Mouse (Mus musculus): ENCODE data around the gene Trmt10a. TPM values are rescaled to one million over a fixed set of nuclear protein-coding genes. Genes with fewer than 3 reads are reported as not detected.

The Trmt10a gene
- total and polyA plus RNA-seq, 3 experiments, result 0.47 to 3.8 (median 3.2) TPM

DNA sequence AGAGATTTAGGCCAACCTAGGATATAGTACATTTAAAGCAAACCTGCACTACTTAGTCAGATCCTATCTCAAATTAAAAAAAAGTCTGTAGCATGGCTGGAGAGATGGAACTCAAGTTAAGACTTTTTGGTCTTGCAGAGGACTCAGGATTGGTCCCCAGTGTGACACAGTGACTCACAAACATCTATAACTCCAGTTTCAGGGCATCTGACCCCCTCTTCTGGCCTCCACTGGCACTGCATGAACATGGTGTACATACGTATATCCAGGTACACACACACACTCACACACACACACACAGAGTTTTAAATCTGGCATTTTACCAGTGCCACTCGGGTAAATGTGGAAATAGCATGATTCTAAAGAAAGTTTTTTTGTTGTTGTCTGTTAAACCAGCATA, 5.6 kb downstream of the Trmt10a start:
- no peaks in the 10 kb centered on the region for H3K4me1 ChIP-seq (ENCODE audit: control insufficient read depth, insufficient read depth, low read length)
- H3K27me3 ChIP-seq (ENCODE audit: control insufficient read depth, insufficient read depth, low read length), result no peaks in the 10 kb centered on the region
- no peak overlapping the region for H3K4me3 ChIP-seq
- no peak overlapping the region for H3K27ac ChIP-seq
- no peak for DNase-seq
- WGBS, result 94% methylated on average over 2 of the region's 2 CpGs
- H3K9ac ChIP-seq (ENCODE audit: low read depth, low read length), result no peak overlapping the region
- no peak for TF ChIP-seq EP300 (IDR thresholded peaks at IDR 0.05; ENCODE audit: insufficient read depth, low read depth, low read length)
- no peak for TF ChIP-seq POLR2A (IDR thresholded peaks at IDR 0.05; ENCODE audit: insufficient read depth, low read depth, low read length)
- no peak for TF ChIP-seq CTCF (IDR thresholded peaks at IDR 0.05)
- intact Hi-C loops (cut with DNase I), result loop anchor here (5.0 kb wide), 2 partner anchors 212 to 227 kb away; no protein-coding TSS in a partner anchor
- no peaks in the 10 kb centered on the region for H3K36me3 ChIP-seq (ENCODE audit: control insufficient read depth, insufficient read depth, low read length)
- H3K79me2 ChIP-seq (replicated peaks; ENCODE audit: control insufficient read depth, insufficient read depth, low read length), result no peaks in the 10 kb centered on the region

DNA sequence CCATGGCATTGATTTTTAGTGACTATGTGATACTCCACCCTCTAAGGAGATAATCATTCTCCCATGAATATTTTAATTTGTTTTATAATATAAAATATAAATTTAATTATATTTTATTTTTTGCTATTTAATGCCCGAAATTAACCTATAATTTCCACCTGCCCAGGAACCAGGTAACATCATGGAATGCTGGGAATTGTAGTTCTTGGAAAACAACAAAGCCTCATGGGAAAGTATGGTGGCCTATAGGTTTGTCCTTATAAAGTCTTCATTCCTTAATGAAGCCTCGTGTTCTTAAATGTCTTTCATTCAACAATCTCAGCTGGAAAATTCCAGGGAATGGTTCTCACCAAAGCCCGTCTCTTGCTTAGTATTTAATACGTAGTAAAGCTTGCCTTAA, 11.8 kb downstream of the Trmt10a start:
- Histone ChIP-seq H3K4me3 (no peak overlapping the region), H3K4me1 (ENCODE audit: control insufficient read depth, insufficient read depth, low read length) (no peaks in the 10 kb centered on the region), H3K27me3 (ENCODE audit: control insufficient read depth, insufficient read depth, low read length) (no peaks in the 10 kb centered on the region), H3K79me2 (replicated peaks; ENCODE audit: control insufficient read depth, insufficient read depth, low read length) (no peaks in the 10 kb centered on the region), H3K9ac (ENCODE audit: low read depth, low read length) (no peak overlapping the region), H3K36me3 (ENCODE audit: control insufficient read depth, insufficient read depth, low read length) (no peaks in the 10 kb centered on the region), H3K27ac (no peak overlapping the region)
- intact Hi-C loops (cut with DNase I), result no loop called here
- 89% methylated on average over 4 of the region's 4 CpGs for WGBS
- DNase-seq, result no peak
- TF ChIP-seq CTCF (IDR thresholded peaks at IDR 0.05) (no peak), POLR2A (IDR thresholded peaks at IDR 0.05; ENCODE audit: insufficient read depth, low read depth, low read length) (no peak), EP300 (IDR thresholded peaks at IDR 0.05; ENCODE audit: insufficient read depth, low read depth, low read length) (no peak)

DNA sequence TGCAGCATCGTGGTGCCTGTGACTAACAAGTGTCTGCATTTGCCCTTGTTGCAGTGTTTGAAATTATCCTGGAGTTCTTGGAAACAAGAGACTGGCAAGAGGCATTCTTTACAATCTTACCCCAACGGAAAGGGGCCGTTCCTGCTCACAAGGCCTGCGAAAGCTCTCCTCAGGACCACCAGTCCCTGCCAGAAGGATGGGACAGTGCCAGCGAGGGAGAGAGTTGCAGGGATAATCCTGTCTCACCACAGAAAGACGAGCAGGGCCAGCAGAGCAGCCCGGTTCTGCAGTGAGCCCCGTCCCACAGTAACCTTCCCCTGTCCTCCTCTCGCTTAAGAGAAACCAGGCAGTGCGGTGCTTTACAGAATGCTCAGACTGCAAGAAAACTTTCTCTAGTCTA, 13.4 kb downstream of the Trmt10a start:
- DNase-seq, result no peak
- no peaks in the 10 kb centered on the region for H3K36me3 ChIP-seq (ENCODE audit: control insufficient read depth, insufficient read depth, low read length)
- intact Hi-C loops (cut with DNase I), result no loop called here
- no peaks in the 10 kb centered on the region for H3K27me3 ChIP-seq (ENCODE audit: control insufficient read depth, insufficient read depth, low read length)
- H3K4me3 ChIP-seq, result no peak overlapping the region
- no peaks in the 10 kb centered on the region for H3K4me1 ChIP-seq (ENCODE audit: control insufficient read depth, insufficient read depth, low read length)
- TF ChIP-seq POLR2A (IDR thresholded peaks at IDR 0.05; ENCODE audit: insufficient read depth, low read depth, low read length), result no peak
- TF ChIP-seq CTCF (IDR thresholded peaks at IDR 0.05), result no peak
- no peak for TF ChIP-seq EP300 (IDR thresholded peaks at IDR 0.05; ENCODE audit: insufficient read depth, low read depth, low read length)
- no peak overlapping the region for H3K27ac ChIP-seq
- H3K9ac ChIP-seq (ENCODE audit: low read depth, low read length), result no peak overlapping the region
- H3K79me2 ChIP-seq (replicated peaks; ENCODE audit: control insufficient read depth, insufficient read depth, low read length), result no peaks in the 10 kb centered on the region
- 81% methylated on average over 10 of the region's 10 CpGs for WGBS

DNA sequence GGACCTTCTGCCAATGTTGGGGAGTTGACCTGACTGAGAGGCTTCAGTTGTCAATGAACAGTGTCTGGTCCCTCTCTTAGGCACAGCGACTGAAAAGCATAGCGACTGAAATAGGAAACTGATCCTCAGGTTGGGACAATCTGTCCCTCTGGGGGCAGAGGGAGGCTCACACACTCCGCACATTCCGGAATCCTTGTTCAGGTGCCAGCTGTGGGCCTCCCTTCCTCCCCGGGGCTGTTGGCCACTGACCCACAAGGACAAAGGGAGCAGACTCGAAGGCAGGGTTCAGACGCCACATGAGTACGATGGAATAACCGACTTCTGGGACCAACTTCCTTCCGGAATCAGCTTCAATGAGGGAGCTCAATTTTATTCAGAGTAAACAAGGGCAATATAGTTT, 18.4 kb downstream of the Trmt10a start:
- no peak overlapping the region for H3K9ac ChIP-seq (ENCODE audit: low read depth, low read length)
- no peaks in the 10 kb centered on the region for H3K27me3 ChIP-seq (ENCODE audit: control insufficient read depth, insufficient read depth, low read length)
- H3K4me1 ChIP-seq (ENCODE audit: control insufficient read depth, insufficient read depth, low read length), result no peaks in the 10 kb centered on the region
- intact Hi-C loops (cut with DNase I), result no loop called here
- no peak overlapping the region for H3K4me3 ChIP-seq
- no peak for DNase-seq
- no peaks in the 10 kb centered on the region for H3K36me3 ChIP-seq (ENCODE audit: control insufficient read depth, insufficient read depth, low read length)
- no peak for TF ChIP-seq POLR2A (IDR thresholded peaks at IDR 0.05; ENCODE audit: insufficient read depth, low read depth, low read length)
- TF ChIP-seq EP300 (IDR thresholded peaks at IDR 0.05; ENCODE audit: insufficient read depth, low read depth, low read length), result no peak
- no peak for TF ChIP-seq CTCF (IDR thresholded peaks at IDR 0.05)
- no peaks in the 10 kb centered on the region for H3K79me2 ChIP-seq (replicated peaks; ENCODE audit: control insufficient read depth, insufficient read depth, low read length)
- H3K27ac ChIP-seq, result no peak overlapping the region
- WGBS, result 73% methylated on average over 10 of the region's 10 CpGs

DNA sequence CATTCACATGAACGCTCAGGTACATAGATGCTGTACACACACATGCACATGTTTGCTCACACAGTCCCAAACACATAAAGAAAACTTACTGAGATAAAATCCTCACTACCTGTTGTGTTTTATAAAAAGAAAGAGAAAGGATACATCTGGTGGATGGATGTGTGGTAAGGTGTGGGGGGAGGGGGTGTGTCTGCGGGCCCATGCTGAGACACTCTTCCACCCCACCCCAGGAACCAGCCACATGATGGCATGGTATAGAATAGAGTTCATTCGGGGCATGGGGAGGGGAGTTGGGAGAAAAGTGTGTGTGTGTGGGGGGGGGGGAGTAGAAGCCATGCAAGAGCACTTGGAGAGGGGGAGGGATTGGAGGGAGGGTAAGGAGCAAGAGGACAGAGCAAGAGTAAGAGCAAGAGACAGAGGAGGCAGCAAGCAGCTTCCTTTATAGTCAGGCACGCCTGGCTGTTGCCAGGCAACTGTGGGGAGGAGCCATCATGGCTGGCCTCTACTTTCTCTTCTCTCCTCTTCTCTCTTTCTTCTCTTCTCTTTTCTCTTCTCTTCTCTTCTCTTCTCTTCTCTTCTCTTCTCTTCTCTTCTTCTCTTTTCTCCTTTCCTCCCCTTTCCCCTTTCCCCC, 19.4 kb downstream of the Trmt10a start:
- no peak overlapping the region for H3K27ac ChIP-seq
- H3K36me3 ChIP-seq (ENCODE audit: control insufficient read depth, insufficient read depth, low read length), result no peaks in the 10 kb centered on the region
- H3K9ac ChIP-seq (ENCODE audit: low read depth, low read length), result no peak overlapping the region
- WGBS, result 52% methylated on average over 4 of the region's 4 CpGs
- no peak overlapping the region for H3K4me3 ChIP-seq
- DNase-seq, result no peak
- no peaks in the 10 kb centered on the region for H3K79me2 ChIP-seq (replicated peaks; ENCODE audit: control insufficient read depth, insufficient read depth, low read length)
- no peaks in the 10 kb centered on the region for H3K4me1 ChIP-seq (ENCODE audit: control insufficient read depth, insufficient read depth, low read length)
- intact Hi-C loops (cut with DNase I), result no loop called here
- TF ChIP-seq EP300 (IDR thresholded peaks at IDR 0.05; ENCODE audit: insufficient read depth, low read depth, low read length) (no peak), POLR2A (IDR thresholded peaks at IDR 0.05; ENCODE audit: insufficient read depth, low read depth, low read length) (no peak), CTCF (IDR thresholded peaks at IDR 0.05) (no peak)
- no peaks in the 10 kb centered on the region for H3K27me3 ChIP-seq (ENCODE audit: control insufficient read depth, insufficient read depth, low read length)

DNA sequence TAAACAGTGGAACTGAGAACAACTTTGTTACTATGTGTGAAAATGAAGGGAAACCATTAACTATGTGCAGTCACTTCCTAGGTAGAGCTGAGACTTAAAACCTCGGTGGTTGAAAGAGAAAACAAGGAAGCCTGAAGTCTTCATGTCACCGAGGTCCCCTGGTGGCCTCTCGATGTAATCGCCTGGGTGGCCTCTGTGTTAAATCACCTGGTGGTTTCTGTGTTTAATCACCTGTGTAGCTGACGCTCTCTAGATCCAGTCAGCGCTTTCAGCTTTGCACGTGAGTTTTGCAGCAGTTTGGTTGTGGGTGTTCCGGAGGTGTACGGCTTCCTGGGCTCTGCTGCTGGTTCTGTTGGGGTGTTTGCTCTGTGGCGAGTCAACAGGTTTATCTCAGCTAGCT, 30.0 kb downstream of the Trmt10a start:
- H3K9ac ChIP-seq (ENCODE audit: low read depth, low read length), result no peak overlapping the region
- no peak overlapping the region for H3K27ac ChIP-seq
- H3K4me1 ChIP-seq (ENCODE audit: control insufficient read depth, insufficient read depth, low read length), result no peaks in the 10 kb centered on the region
- WGBS, result 82% methylated on average over 10 of the region's 10 CpGs
- no peaks in the 10 kb centered on the region for H3K79me2 ChIP-seq (replicated peaks; ENCODE audit: control insufficient read depth, insufficient read depth, low read length)
- no peak for DNase-seq
- H3K4me3 ChIP-seq, result no peak overlapping the region
- no peaks in the 10 kb centered on the region for H3K36me3 ChIP-seq (ENCODE audit: control insufficient read depth, insufficient read depth, low read length)
- intact Hi-C loops (cut with DNase I), result no loop called here
- TF ChIP-seq EP300 (IDR thresholded peaks at IDR 0.05; ENCODE audit: insufficient read depth, low read depth, low read length), result no peak
- TF ChIP-seq CTCF (IDR thresholded peaks at IDR 0.05), result peak; percentile 9; the same call in 1 of the 2 replicates
- no peak for TF ChIP-seq POLR2A (IDR thresholded peaks at IDR 0.05; ENCODE audit: insufficient read depth, low read depth, low read length)
- no peaks in the 10 kb centered on the region for H3K27me3 ChIP-seq (ENCODE audit: control insufficient read depth, insufficient read depth, low read length)
